Mouse (Mus musculus) regulatory T cell (primary cell): ENCODE measurements around the gene Top3a.
"Not testable (repeated sequence)": the region's sequence is repeated elsewhere in the genome, so short reads cannot be mapped to it uniquely, and the experiment has no call there.

ENCODE experiments used
- in situ Hi-C: fragments of 300-600 bp; cut with MboI, MseI; formaldehyde crosslinking; loops from one replicate; pipeline ENCODE4 v1.15.1; 2025; ENCODE audit warnings: high pct_unique_total_duplicates

The Top3a gene

GRCm38 (mm10) chr11:60776829-60777740, at the start of gene Top3a, which contains the start of gene Smcr8:
Top3a (minus strand) TSS chr11:60777365.
Smcr8 (plus strand) TSS chr11:60777524.
- in situ Hi-C loops: loop anchor here (5.0 to 10.0 kb wide), 2 partner anchors 80 to 1872 kb away; partner anchors contain the start of genes Llgl1 and Zfp39

GRCm38 (mm10) chr11:60826700-60827099, 49.5 kb upstream of the Top3a start:
- in situ Hi-C loops: no loop called here

- in situ Hi-C loops: no loop called here
Measured at GRCm38 (mm10) chr11:60825191-60825590, 48.0 kb upstream of the Top3a start.

GRCm38 (mm10) chr11:60823771-60824170, 46.6 kb upstream of the Top3a start:
- in situ Hi-C loops: no loop called here

GRCm38 (mm10) chr11:60816398-60816797, 39.2 kb upstream of the Top3a start:
- in situ Hi-C loops: no loop called here

GRCm38 (mm10) chr11:60811618-60812017, 34.5 kb upstream of the Top3a start, which contains the start of gene Shmt1:
Shmt1 (minus strand) TSS chr11:60811718.
- in situ Hi-C loops: not testable (repeated sequence)

GRCm38 (mm10) chr11:60811054-60811460, 33.9 kb upstream of the Top3a start:
- in situ Hi-C loops: no loop called here

- in situ Hi-C loops: no loop called here
Measured at GRCm38 (mm10) chr11:60810046-60810965, 33.1 kb upstream of the Top3a start.

GRCm38 (mm10) chr11:60809546-60809945, 32.4 kb upstream of the Top3a start:
- in situ Hi-C loops: no loop called here

- in situ Hi-C loops: no loop called here
Measured at GRCm38 (mm10) chr11:60808286-60809070, 31.3 kb upstream of the Top3a start.

- in situ Hi-C loops: no loop called here
Measured at GRCm38 (mm10) chr11:60800892-60801291, 23.7 kb upstream of the Top3a start.

GRCm38 (mm10) chr11:60799977-60800376, 22.8 kb upstream of the Top3a start:
- in situ Hi-C loops: no loop called here

GRCm38 (mm10) chr11:60796342-60796741, 19.2 kb upstream of the Top3a start:
- in situ Hi-C loops: no loop called here

GRCm38 (mm10) chr11:60790472-60790871, 13.3 kb upstream of the Top3a start:
- in situ Hi-C loops: no loop called here

- in situ Hi-C loops: no loop called here
Measured at GRCm38 (mm10) chr11:60787595-60787994, 10.4 kb upstream of the Top3a start.

- in situ Hi-C loops: no loop called here
Measured at GRCm38 (mm10) chr11:60784179-60784922, 7.2 kb upstream of the Top3a start.

GRCm38 (mm10) chr11:60779673-60780189, 2.6 kb upstream of the Top3a start:
- in situ Hi-C loops: loop anchor here (5.0 to 10.0 kb wide), 2 partner anchors 82 to 1875 kb away; partner anchors contain the start of genes Llgl1 and Zfp39

GRCm38 (mm10) chr11:60777801-60778370, 721 bp upstream of the Top3a start:
- in situ Hi-C loops: loop anchor here (5.0 to 10.0 kb wide), 2 partner anchors 81 to 1873 kb away; partner anchors contain the start of genes Llgl1 and Zfp39

- in situ Hi-C loops: loop anchor here (5.0 to 10.0 kb wide), 2 partner anchors 79 to 1871 kb away; partner anchors contain the start of genes Llgl1 and Zfp39
Measured at GRCm38 (mm10) chr11:60776107-60776828, 897 bp downstream of the Top3a start.
